9 mouse cellular contexts compared by ENCODE assay signal in the genomic region with DNA sequence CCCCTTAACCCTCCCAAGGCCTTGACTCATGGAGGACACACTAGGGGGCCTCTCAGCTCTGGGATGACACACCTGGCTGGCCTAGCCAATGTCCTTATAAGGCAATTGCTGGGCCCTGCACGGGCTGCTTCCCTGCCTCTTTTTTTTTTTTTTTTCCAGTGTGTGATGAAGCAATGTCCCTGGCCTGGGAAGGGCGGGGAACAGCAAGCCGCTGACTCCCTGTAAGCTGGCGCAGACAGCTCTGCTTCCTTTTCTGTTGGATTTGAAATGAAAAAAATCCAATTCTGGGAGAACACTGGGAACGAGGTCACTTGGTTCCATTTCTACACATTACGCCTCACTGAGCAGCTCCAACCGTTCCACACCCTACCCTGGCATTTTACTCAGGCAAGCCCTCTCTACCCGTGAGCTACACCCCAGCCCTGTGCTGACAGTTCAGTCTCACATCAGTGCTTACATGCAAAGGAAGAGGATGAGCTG.
DNase-seq lines count a peak whose midpoint lies in the region.
"Had no signal": no experiment of that assay in that cellular context is flagged by ENCODE, and none has a peak within 500 bp of the region (broad histone marks: within the 10 kb centered on the region; RNA-seq: fewer than 3 reads in every experiment).

No protein-coding gene starts in this region.

- no peaks in the 10 kb centered on the region for H3K27me3 ChIP-seq in embryonic facial prominence, embryonic 10.5 days (replicated peaks; ENCODE audit: low read depth, poor library complexity, severe bottlenecking)
- H3K27me3 ChIP-seq: liver, embryonic 13.5 days had no signal

- H3K36me3 ChIP-seq in embryonic facial prominence, embryonic 10.5 days (replicated peaks): no peaks in the 10 kb centered on the region
- H3K36me3 ChIP-seq: liver, embryonic 13.5 days had no signal

- WGBS in embryonic facial prominence, embryonic 10.5 days: 65% methylated on average over 8 of the region's 8 CpGs

- H3K4me1 ChIP-seq in embryonic facial prominence, embryonic 10.5 days: peaks cover 20% of the 10 kb centered on the region
- H3K4me1 ChIP-seq: liver, embryonic 13.5 days had no signal

- intact Hi-C loops in left cerebral cortex, postnatal 14 days (cut with DNase I): no loop called here

- DNase-seq in adrenal gland, adult 2 months: peak; percentile 56
- no peak for DNase-seq in adrenal gland, adult 18-20 months (ENCODE audit: low spot score in 2 of 2)
- DNase-seq in embryonic facial prominence, embryonic 10.5 days (ENCODE audit: low spot score): no peak
- peak; percentile 14 for DNase-seq in kidney, adult 18-20 months
- DNase-seq in lung, postnatal 25 days (ENCODE audit: low spot score): peak; percentile 65
- no peak for DNase-seq in left cerebral cortex, postnatal 14 days (ENCODE audit: low spot score in 2 of 2)
- DNase-seq in layer of hippocampus, adult 9-11 months: no peak
- DNase-seq in right cerebral cortex, postnatal 36 days (ENCODE audit: low spot score in 2 of 2): no peak
- DNase-seq: liver, embryonic 13.5 days had no signal

- no peak overlapping the region for H3K4me3 ChIP-seq in embryonic facial prominence, embryonic 10.5 days
- H3K4me3 ChIP-seq: liver, embryonic 13.5 days had no signal

- no peaks in the 10 kb centered on the region for H3K9me3 ChIP-seq in embryonic facial prominence, embryonic 10.5 days
- H3K9me3 ChIP-seq: liver, embryonic 13.5 days had no signal

- H3K27ac ChIP-seq in embryonic facial prominence, embryonic 10.5 days (replicated peaks): peak overlapping the region; percentile 24; the same call in 1 of the 2 replicates
- H3K27ac ChIP-seq: liver, embryonic 13.5 days had no signal

Comparison
In these comparisons a context has a peak if more than half of its experiments do, and no peak if none do; other contexts are left out.
1. DNase-seq: peak in adrenal gland, adult 2 months (single experiment), kidney, adult 18-20 months (single experiment) and lung, postnatal 25 days (single experiment); none in adrenal gland, adult 18-20 months (0 of 2), embryonic facial prominence, embryonic 10.5 days (single experiment), left cerebral cortex, postnatal 14 days (0 of 2), layer of hippocampus, adult 9-11 months (single experiment) and right cerebral cortex, postnatal 36 days (0 of 2).